Comparison of ENCODE assay signal across 21 mouse cellular contexts in genomic region chr10:98701285-98701684, GRCm38 (mm10).
DNase-seq lines count a peak whose midpoint lies in the region; ATAC-seq and TF ChIP-seq lines count a peak whose summit lies in the region.
"Had no signal": no experiment of that assay in that cellular context is flagged by ENCODE, and none has a peak within 500 bp of the region (broad histone marks: within the 10 kb centered on the region; RNA-seq: fewer than 3 reads in every experiment).

No protein-coding gene starts in this region.

- no peaks in the 10 kb centered on the region for H3K4me1 ChIP-seq in kidney, postnatal 0 days (replicated peaks; ENCODE audit: insufficient read depth, low read length)
- H3K4me1 ChIP-seq: forebrain, embryonic 13.5 days; liver, embryonic 13.5 days; lung, embryonic 15.5 days; midbrain, embryonic 10.5 days; neural tube, embryonic 13.5 days had no signal

- no peak overlapping the region for H3K27ac ChIP-seq in kidney, postnatal 0 days
- H3K27ac ChIP-seq: forebrain, embryonic 13.5 days; heart, embryonic 10.5 days; limb, embryonic 12.5 days; liver, embryonic 13.5 days; lung, embryonic 15.5 days; macrophage; midbrain, embryonic 10.5 days; neural tube, embryonic 13.5 days had no signal

- TF ChIP-seq CTCF in kidney, postnatal 0 days (IDR thresholded peaks at IDR 0.05; ENCODE audit: low read depth) = no peak

- H3K4me2 ChIP-seq in kidney, postnatal 0 days (ENCODE audit: low read length) = no peak overlapping the region
- H3K4me2 ChIP-seq: forebrain, embryonic 13.5 days; limb, embryonic 12.5 days; liver, embryonic 13.5 days; lung, embryonic 15.5 days; neural tube, embryonic 13.5 days had no signal

- H3K9me3 ChIP-seq in kidney, postnatal 0 days (replicated peaks; ENCODE audit: low read length) = no peaks in the 10 kb centered on the region
- H3K9me3 ChIP-seq: forebrain, embryonic 13.5 days; heart, embryonic 10.5 days; limb, embryonic 12.5 days; liver, embryonic 13.5 days; lung, embryonic 15.5 days; midbrain, embryonic 10.5 days; neural tube, embryonic 13.5 days had no signal

- H3K36me3 ChIP-seq in kidney, postnatal 0 days (ENCODE audit: insufficient read depth, low read length) = no peaks in the 10 kb centered on the region
- H3K36me3 ChIP-seq: heart, embryonic 10.5 days; limb, embryonic 12.5 days; liver, embryonic 13.5 days; lung, embryonic 15.5 days; midbrain, embryonic 10.5 days; neural tube, embryonic 13.5 days had no signal

- ATAC-seq in kidney, postnatal 0 days (replicated peaks; ENCODE audit: low FRiP score, low read depth) = no peak
- ATAC-seq: forebrain, embryonic 13.5 days had no signal

- H3K9ac ChIP-seq in kidney, postnatal 0 days (ENCODE audit: low read depth, low read length) = no peak overlapping the region
- H3K9ac ChIP-seq: forebrain, embryonic 13.5 days; limb, embryonic 12.5 days; liver, embryonic 13.5 days; lung, embryonic 15.5 days; neural tube, embryonic 13.5 days had no signal

- intact Hi-C loops in left cerebral cortex, postnatal 25 days (cut with DNase I) = no loop called here

- peak; percentile 70 for DNase-seq in kidney, postnatal 0 days (ENCODE audit: low spot score)
- DNase-seq in kidney, adult 8-10 months = no peak
- DNase-seq in left cerebral cortex, postnatal 25 days (ENCODE audit: low spot score in 2 of 2) = peak; percentile 17 to 44
- no peak for DNase-seq in left cerebral cortex, adult 8-10 months (ENCODE audit: low spot score in 2 of 2)
- DNase-seq in brain, adult 2 months (ENCODE audit: low read depth, low spot score) = peak; percentile 56
- peak; percentile 18 for DNase-seq in layer of hippocampus, adult 9-10 months (ENCODE audit: low spot score)
- no peak for DNase-seq in urinary bladder, postnatal 14 days (ENCODE audit: low spot score)
- DNase-seq: cerebellum, adult 2 months; cerebellum, postnatal 36 days; gastrocnemius, postnatal 36 days; kidney, adult 18-20 months; liver, embryonic 13.5 days; spleen, adult 18-20 months; thymus, adult 2 months had no signal

- no peaks in the 10 kb centered on the region for H3K27me3 ChIP-seq in kidney, postnatal 0 days (ENCODE audit: insufficient read depth, low read length)
- H3K27me3 ChIP-seq: forebrain, embryonic 13.5 days; limb, embryonic 12.5 days; liver, embryonic 13.5 days; lung, embryonic 15.5 days; neural tube, embryonic 13.5 days had no signal

- no peak overlapping the region for H3K4me3 ChIP-seq in kidney, postnatal 0 days (replicated peaks; ENCODE audit: low read depth, low read length)
- H3K4me3 ChIP-seq: forebrain, embryonic 13.5 days; heart, embryonic 10.5 days; limb, embryonic 12.5 days; liver, embryonic 13.5 days; lung, embryonic 15.5 days; midbrain, embryonic 10.5 days; neural tube, embryonic 13.5 days had no signal

- WGBS in kidney, postnatal 0 days = 32% methylated on average over 3 of the region's 3 CpGs

Comparison
In these comparisons a context has a peak if more than half of its experiments do, and no peak if none do; other contexts are left out.
1. DNase-seq: peak in kidney, postnatal 0 days (single experiment), left cerebral cortex, postnatal 25 days (2 of 2), brain, adult 2 months (single experiment) and layer of hippocampus, adult 9-10 months (single experiment); none in kidney, adult 8-10 months (0 of 2), left cerebral cortex, adult 8-10 months (0 of 2) and urinary bladder, postnatal 14 days (single experiment).